Mouse (Mus musculus): ENCODE data around the gene Rsph1.

- no peak for TF ChIP-seq CTCF (IDR thresholded peaks at IDR 0.05; ENCODE audit: borderline replicate concordance, insufficient read depth, low read depth, low read length)
- TF ChIP-seq POLR2A (IDR thresholded peaks at IDR 0.05; ENCODE audit: borderline replicate concordance, insufficient read depth, low read length): no peak
These were observed 30.6 kb upstream of the Rsph1 start for GRCm38 (mm10) chr17:31307756-31308155.
